Mouse (Mus musculus) T-helper 1 cell (primary cell): ENCODE measurements around the gene Ntf5.

Source experiments
- in situ Hi-C: fragments of 300-600 bp; cut with MboI, MseI; formaldehyde crosslinking; loops from one replicate; pipeline ENCODE4 v1.15.1; 2025; ENCODE audit warnings: high pct_unique_total_duplicates

The Ntf5 gene

GRCm38 (mm10) chr7:45401521-45402085 is 11.9 kb upstream of the Ntf5 start:
- in situ Hi-C loops = no loop called here

- in situ Hi-C loops = no loop called here
Observed at GRCm38 (mm10) chr7:45403532-45404261, 9.8 kb upstream of the Ntf5 start.

GRCm38 (mm10) chr7:45405091-45406075 is 8.1 kb upstream of the Ntf5 start, which contains the start of gene Kcna7:
Gene Kcna7, plus strand, starts transcription at chr7:45405653.
- in situ Hi-C loops = no loop called here

- in situ Hi-C loops = no loop called here
Observed at GRCm38 (mm10) chr7:45406157-45407156, 7.0 kb upstream of the Ntf5 start.

- in situ Hi-C loops = no loop called here
Observed at GRCm38 (mm10) chr7:45407836-45408235, 5.7 kb upstream of the Ntf5 start.

GRCm38 (mm10) chr7:45408351-45408750 is 5.1 kb upstream of the Ntf5 start:
- in situ Hi-C loops = no loop called here

- in situ Hi-C loops = no loop called here
Observed at GRCm38 (mm10) chr7:45408949-45409348, 4.5 kb upstream of the Ntf5 start.

- in situ Hi-C loops = no loop called here
Observed at GRCm38 (mm10) chr7:45409497-45410163, 3.9 kb upstream of the Ntf5 start.

GRCm38 (mm10) chr7:45412421-45412820 is 1.1 kb upstream of the Ntf5 start:
- in situ Hi-C loops = no loop called here

- in situ Hi-C loops = no loop called here
Observed at GRCm38 (mm10) chr7:45413864-45414739, 607 bp downstream of the Ntf5 start.

GRCm38 (mm10) chr7:45414740-45415224 is 1.3 kb downstream of the Ntf5 start:
- in situ Hi-C loops = no loop called here

GRCm38 (mm10) chr7:45415636-45416035 is 2.1 kb downstream of the Ntf5 start:
- in situ Hi-C loops = no loop called here

- in situ Hi-C loops = no loop called here
Observed at GRCm38 (mm10) chr7:45417962-45418492, 4.5 kb downstream of the Ntf5 start.

GRCm38 (mm10) chr7:45419859-45420614 is 6.5 kb downstream of the Ntf5 start:
- in situ Hi-C loops = no loop called here

GRCm38 (mm10) chr7:45420615-45420919 is 7.1 kb downstream of the Ntf5 start, which contains the start of gene Lhb:
Gene Lhb, plus strand, starts transcription at chr7:45420820.
- in situ Hi-C loops = no loop called here

- in situ Hi-C loops = no loop called here
Observed at GRCm38 (mm10) chr7:45421194-45421593, 7.7 kb downstream of the Ntf5 start.

GRCm38 (mm10) chr7:45426556-45426955 is 13.1 kb downstream of the Ntf5 start:
- in situ Hi-C loops = no loop called here

- in situ Hi-C loops = no loop called here
Observed at GRCm38 (mm10) chr7:45433835-45434202, 20.3 kb downstream of the Ntf5 start.
